Mouse (Mus musculus) kidney, adult 2 months (tissue): ENCODE measurements at regions not wholly inside any gene's neighbourhood (a gene's known extent, or its start where the extent isn't known, plus 50 kb on each side); places are given as distances from the start of the nearest gene placed in this dataset.

Source experiments
- CTCF ChIP-seq: fragments of 200-500 bp; conservative IDR thresholded peaks from 2 replicates; pipeline ENCODE4 v1.5.1; 2011; ENCODE audit warnings: low read depth, mild to moderate bottlenecking, control low read depth, low read length, moderate library complexity, mixed read lengths; ENCODE audit not compliant: insufficient read depth, insufficient read length
- POLR2A ChIP-seq: fragments of 200-500 bp; IDR thresholded peaks from one replicate; pipeline ENCODE4 v1.6.1; 2011; ENCODE audit warnings: low read depth, low read length, control low read depth

DNA sequence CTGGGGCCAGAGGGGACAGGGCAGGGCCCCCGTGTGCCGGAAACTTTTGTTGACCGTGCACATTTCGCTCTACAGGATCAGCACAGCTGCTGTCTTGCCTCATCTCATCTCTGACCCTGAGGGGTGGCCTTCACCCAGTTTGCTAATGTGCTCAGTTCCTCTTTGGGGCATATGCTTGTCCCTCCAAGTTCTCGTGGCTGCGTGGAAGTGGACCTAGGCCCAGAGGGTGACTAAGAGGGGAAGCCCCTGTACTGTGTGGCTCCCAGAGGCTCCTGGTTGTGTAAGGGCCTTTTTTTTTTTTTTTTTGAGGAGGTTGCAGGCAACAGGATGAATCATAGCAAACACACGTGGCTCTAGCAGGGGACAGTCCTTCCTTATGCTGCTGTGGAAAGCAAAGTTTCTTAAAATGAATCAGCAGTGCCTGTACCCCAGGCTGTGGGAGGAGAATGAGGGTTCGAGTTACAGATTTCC, 288.2 kb downstream of the 4933412E24Rik start:
- no peak for TF ChIP-seq POLR2A
- no peak for TF ChIP-seq CTCF
